Mouse (Mus musculus) T-helper 17 cell (primary cell): Measurements from ENCODE around the gene Tcf12.

Experiments
- in situ Hi-C, 2 experiments: fragments of 300-600 bp; cut with MboI, MseI; formaldehyde crosslinking; loops; 1 replicate in 1 of 2; 2 replicates in 1 of 2; pipeline ENCODE4 v1.15.1; 2025; ENCODE audit warnings: high pct_unique_total_duplicates in 2 of 2

Gene Tcf12

DNA sequence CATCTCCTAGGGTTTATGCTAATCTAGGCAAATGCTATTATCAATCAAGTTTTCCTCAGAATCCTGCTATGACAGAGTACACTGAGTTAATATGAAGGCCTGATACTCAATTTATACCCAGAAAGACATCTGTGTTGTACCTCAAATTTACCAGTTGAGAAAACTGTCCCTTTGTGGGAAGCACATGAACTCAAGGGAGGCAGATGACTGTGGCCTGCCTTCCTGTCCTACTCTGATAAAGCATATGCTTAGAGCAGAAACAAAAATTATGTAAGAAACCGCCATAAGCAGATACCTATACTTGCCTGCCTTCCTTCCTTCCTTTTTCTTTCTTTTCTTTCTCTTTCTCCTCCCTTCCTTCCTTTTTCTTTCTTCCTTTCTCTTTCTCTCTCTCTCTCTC, 261.4 kb downstream of the Tcf12 start:
- in situ Hi-C loops = no loop called here

DNA sequence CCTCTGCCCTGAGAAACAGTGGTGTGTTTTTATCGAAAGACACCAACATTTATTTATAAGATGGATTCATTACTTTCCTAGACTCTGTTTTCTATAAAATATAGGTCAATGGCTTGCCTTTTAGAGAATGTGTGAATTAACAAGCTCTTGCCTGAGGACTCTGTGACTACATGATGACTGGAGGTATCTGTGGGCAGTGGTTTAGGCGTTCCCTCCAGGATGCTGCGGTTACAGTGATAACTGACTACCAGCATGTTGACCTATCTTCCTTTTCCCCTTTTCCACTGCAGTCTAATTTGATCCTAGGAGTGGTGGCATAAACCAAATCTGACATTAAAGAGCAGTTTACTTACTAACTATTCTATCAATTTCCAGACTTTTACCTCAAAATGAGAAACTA, 263.3 kb downstream of the Tcf12 start:
- in situ Hi-C loops = no loop called here

- in situ Hi-C loops = no loop called here
These were observed 263.8 kb downstream of the Tcf12 start for GRCm38 (mm10) chr9:71847921-71848320.

GRCm38 (mm10) chr9:71841850-71842249, 269.8 kb downstream of the Tcf12 start:
- in situ Hi-C loops = no loop called here

DNA sequence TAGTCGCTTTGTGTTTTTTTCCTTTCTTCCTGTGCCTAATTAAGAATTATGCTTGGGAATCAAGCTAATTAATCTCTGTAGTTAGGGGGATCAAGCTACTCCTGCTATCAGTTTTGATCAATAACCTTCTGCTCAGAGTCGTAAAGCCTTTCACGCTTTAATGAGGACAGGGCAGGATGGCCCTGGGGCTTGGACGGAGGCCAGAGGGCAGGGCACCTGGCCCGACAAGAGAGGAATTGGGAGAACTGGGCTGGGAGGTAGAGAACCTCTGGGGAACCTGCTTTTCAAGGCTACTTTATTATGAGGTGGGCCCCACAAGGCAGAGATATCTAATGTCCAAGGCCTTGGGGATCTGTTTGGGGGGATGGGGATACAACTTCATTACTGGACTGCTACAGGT, 274.3 kb downstream of the Tcf12 start:
- in situ Hi-C loops = loop anchor here in 1 of 2 experiments (10.0 kb wide), 2 partner anchors 357 to 557 kb away; no protein-coding TSS in a partner anchor

GRCm38 (mm10) chr9:71836366-71836765, 275.3 kb downstream of the Tcf12 start:
- in situ Hi-C loops = loop anchor here in 1 of 2 experiments (10.0 kb wide), 2 partner anchors 358 to 558 kb away; no protein-coding TSS in a partner anchor

- in situ Hi-C loops = loop anchor here in 1 of 2 experiments (10.0 kb wide), 2 partner anchors 359 to 559 kb away; no protein-coding TSS in a partner anchor
These were observed 276.4 kb downstream of the Tcf12 start for GRCm38 (mm10) chr9:71835203-71835815.

GRCm38 (mm10) chr9:71834707-71835106, 277.0 kb downstream of the Tcf12 start:
- in situ Hi-C loops = loop anchor here (5.0 to 10.0 kb wide), 3 partner anchors 73 to 560 kb away; no protein-coding TSS in a partner anchor

- in situ Hi-C loops = loop anchor here (5.0 to 10.0 kb wide), 3 partner anchors 75 to 563 kb away; no protein-coding TSS in a partner anchor
These were observed 279.6 kb downstream of the Tcf12 start for GRCm38 (mm10) chr9:71831756-71832699.

GRCm38 (mm10) chr9:71830994-71831393, 280.7 kb downstream of the Tcf12 start:
- in situ Hi-C loops = loop anchor here (5.0 to 10.0 kb wide), 3 partner anchors 76 to 564 kb away; no protein-coding TSS in a partner anchor

GRCm38 (mm10) chr9:71830365-71830764, 281.3 kb downstream of the Tcf12 start:
- in situ Hi-C loops = loop anchor here (5.0 to 10.0 kb wide), 3 partner anchors 77 to 564 kb away; no protein-coding TSS in a partner anchor

DNA sequence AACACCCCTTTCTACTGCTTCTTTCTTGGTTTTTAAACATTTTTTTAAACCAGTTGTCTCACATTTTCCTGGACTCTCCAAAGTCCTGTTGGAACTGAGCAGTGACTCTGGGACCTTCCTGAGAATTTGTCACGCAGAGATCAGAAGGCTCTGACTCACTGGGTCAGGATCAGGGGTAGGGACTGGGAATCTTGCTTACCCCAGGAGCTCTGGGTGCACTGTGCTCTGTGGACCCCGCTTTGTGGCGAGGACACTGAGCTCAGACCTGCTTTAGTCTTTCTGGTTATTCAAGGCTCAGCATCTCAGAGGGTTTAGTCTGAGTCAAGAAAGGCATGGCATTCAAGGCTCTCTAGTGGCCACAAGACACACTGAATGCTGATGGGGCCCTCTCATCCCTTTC, 281.9 kb downstream of the Tcf12 start:
- in situ Hi-C loops = loop anchor here (5.0 to 10.0 kb wide), 5 partner anchors 78 to 593 kb away; no protein-coding TSS in a partner anchor

DNA sequence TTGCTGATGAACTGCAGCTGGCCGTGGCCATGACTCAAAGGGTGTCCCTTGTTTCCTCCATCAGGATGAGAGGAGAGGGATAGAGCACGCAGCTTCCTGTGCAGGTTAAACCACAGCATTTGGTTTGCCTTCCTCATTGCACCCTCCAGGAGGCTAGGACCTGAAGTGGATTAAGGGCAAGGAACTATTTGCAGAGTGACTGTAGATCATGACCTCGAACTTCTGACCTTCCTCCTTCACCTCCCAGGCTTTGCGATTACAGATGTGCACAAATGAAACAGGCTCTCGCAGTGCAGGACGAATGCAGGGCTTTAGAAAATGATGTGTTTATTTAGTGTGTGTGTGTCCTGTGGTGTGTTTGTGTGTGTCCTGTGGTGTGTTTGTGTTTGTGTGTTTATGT, 282.5 kb downstream of the Tcf12 start:
- in situ Hi-C loops = loop anchor here in 1 of 2 experiments (5.0 kb wide), 2 partner anchors 363 to 593 kb away; no protein-coding TSS in a partner anchor

- in situ Hi-C loops = loop anchor here in 1 of 2 experiments (5.0 kb wide), 2 partner anchors 365 to 595 kb away; no protein-coding TSS in a partner anchor
These were observed 284.3 kb downstream of the Tcf12 start for GRCm38 (mm10) chr9:71827371-71827770.

DNA sequence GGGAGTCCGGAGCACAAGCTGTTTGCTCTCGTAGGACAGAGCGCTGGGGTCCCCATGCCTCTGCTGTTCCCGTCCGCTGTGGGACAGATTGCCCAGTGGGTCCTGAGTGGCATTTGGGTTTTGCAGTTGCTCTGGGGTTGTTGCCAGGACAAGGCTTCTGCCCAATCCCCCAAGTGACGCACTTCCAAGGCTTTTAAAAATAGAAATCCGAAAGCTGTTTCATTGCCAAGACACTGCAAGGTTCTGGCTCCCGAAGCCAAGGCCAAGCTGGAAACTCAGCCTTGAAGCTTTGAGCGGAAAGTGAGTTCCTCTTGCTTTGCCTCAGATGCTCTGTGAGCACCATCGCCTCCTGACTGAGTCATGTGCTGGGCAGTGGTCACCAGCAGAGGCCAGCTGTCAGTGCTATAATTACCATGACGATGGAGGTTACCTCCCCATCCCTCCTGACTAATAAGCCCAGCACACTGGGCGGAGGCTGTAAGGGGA, 285.6 kb downstream of the Tcf12 start:
- in situ Hi-C loops = loop anchor here in 1 of 2 experiments (5.0 kb wide), 2 partner anchors 366 to 596 kb away; no protein-coding TSS in a partner anchor

- in situ Hi-C loops = no loop called here
These were observed 289.7 kb downstream of the Tcf12 start for GRCm38 (mm10) chr9:71822003-71822402.

- in situ Hi-C loops = no loop called here
These were observed 293.2 kb downstream of the Tcf12 start for GRCm38 (mm10) chr9:71818453-71818852.

- in situ Hi-C loops = no loop called here
These were observed 295.6 kb downstream of the Tcf12 start for GRCm38 (mm10) chr9:71816121-71816520.

GRCm38 (mm10) chr9:71813565-71813964, 298.1 kb downstream of the Tcf12 start:
- in situ Hi-C loops = loop anchor here in 1 of 2 experiments (5.0 kb wide), 1 partner anchor 36 kb away; no protein-coding TSS in a partner anchor

- in situ Hi-C loops = loop anchor here in 1 of 2 experiments (5.0 kb wide), 1 partner anchor 36 kb away; no protein-coding TSS in a partner anchor
These were observed 298.8 kb downstream of the Tcf12 start for GRCm38 (mm10) chr9:71812914-71813313.

DNA sequence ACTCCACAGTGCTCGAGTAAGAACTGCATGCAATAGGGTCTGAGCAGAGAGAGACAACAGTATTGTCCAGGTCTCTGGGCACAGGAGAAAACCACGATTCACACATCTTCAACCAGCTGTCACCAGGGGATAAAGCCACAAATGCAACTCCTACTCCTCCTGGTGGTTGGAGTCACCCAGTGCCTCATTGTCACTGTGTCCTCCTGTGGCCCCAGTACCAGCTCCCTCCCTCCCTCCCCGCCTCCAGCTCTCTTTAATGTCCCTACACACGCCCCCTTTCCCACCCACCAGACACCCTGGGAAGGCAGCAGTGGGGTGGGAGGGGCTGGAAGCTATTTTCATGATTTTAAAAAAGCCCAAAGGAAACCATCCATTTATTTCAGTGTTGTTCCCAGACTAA, 299.3 kb downstream of the Tcf12 start:
- in situ Hi-C loops = loop anchor here in 1 of 2 experiments (5.0 kb wide), 1 partner anchor 35 kb away; no protein-coding TSS in a partner anchor
